Mouse (Mus musculus) stomach, embryonic 16.5 days (tissue): ENCODE data around the gene Herc6. TPM values are rescaled to one million over a fixed set of nuclear protein-coding genes. Genes with fewer than 3 reads are reported as not detected.
A peak's percentile ranks its signal among the peaks of the same experiment; 100 is the strongest.

Experiments used
- ATAC-seq: fragments of 200-750 bp; cut with Nextera tagmentation; 2 replicates; pipeline ENCODE4 v1.8.0; 2017; ENCODE audit warnings: moderate number of reproducible peaks, moderate TSS enrichment; ENCODE audit not compliant: insufficient read depth, low FRiP score
- H3K27ac ChIP-seq: fragments of 300-500 bp; sonication (generic); 2 replicates; pipeline ENCODE4 v1.5.1; 2014; ENCODE audit warnings: low read length
- H3K27me3 ChIP-seq: fragments of 300-500 bp; sonication (generic); 2 replicates; pipeline ENCODE4 v1.6.1; 2014; ENCODE audit warnings: low read length, control low read depth, mixed read lengths; ENCODE audit not compliant: control insufficient read depth, insufficient read depth
- H3K36me3 ChIP-seq: fragments of 300-500 bp; sonication (generic); 2 replicates; pipeline ENCODE4 v1.6.1; 2014; ENCODE audit warnings: low read length; ENCODE audit not compliant: control insufficient read depth, insufficient read depth
- H3K4me1 ChIP-seq: fragments of 300-500 bp; sonication (generic); 2 replicates; pipeline ENCODE4 v1.6.1; 2014; ENCODE audit warnings: low read length, control low read depth, mixed read lengths; ENCODE audit not compliant: control insufficient read depth, insufficient read depth
- H3K4me2 ChIP-seq: fragments of 300-500 bp; sonication (generic); 2 replicates; pipeline ENCODE4 v1.6.1; 2014; ENCODE audit warnings: low read depth, low read length, mixed read lengths
- H3K4me3 ChIP-seq: fragments of 300-500 bp; sonication (generic); replicated peaks from 2 replicates; pipeline ENCODE4 v1.5.1; 2014; ENCODE audit warnings: mild to moderate bottlenecking, low read length
- H3K9ac ChIP-seq: fragments of 300-500 bp; sonication (generic); 2 replicates; pipeline ENCODE4 v1.6.1; 2014; ENCODE audit warnings: low read length
- H3K9me3 ChIP-seq: fragments of 300-500 bp; sonication (generic); replicated peaks from 2 replicates; pipeline ENCODE4 v1.6.1; 2016; ENCODE audit warnings: low read length, control low read depth; ENCODE audit not compliant: control insufficient read depth
- WGBS: fragments of 180-500 bp; shearing (Covaris S2); extraction: QIAGEN DNeasy Blood & Tissue Kit; methylation state at CpG from one replicate; pipeline ENCODE4 v1.1.7; 2014; 5-methylcytosine and 5-hydroxymethylcytosine counted together
- polyA plus RNA-seq: library from polyadenylated mRNA; unstranded; fragments of >200 nt; fragmentation: Nextera tagmentation; extraction: Ambion mirVana; gene quantifications from 2 replicates; pipeline ENCODE4 v1.2.1, GENCODE M21; 2015

The Herc6 gene
- polyA plus RNA-seq, 1 experiment from 2014 or later: 3.0 TPM

- H3K27me3 ChIP-seq: no peaks in the 10 kb centered on the region
- ATAC-seq: no peak
- no peaks in the 10 kb centered on the region for H3K36me3 ChIP-seq
- no peak overlapping the region for H3K27ac ChIP-seq
- H3K4me3 ChIP-seq: no peak overlapping the region
- 0 out of 2 replicates have a peak, but pooled peaks cover 3% of the 10 kb centered on the region for H3K9me3 ChIP-seq
- H3K4me2 ChIP-seq: no peak overlapping the region
- no peak overlapping the region for H3K9ac ChIP-seq
- H3K4me1 ChIP-seq: no peaks in the 10 kb centered on the region
- 90% methylated on average over 7 of the region's 7 CpGs for WGBS
These were observed 15.3 kb upstream of the Herc6 start for GRCm38 (mm10) chr6:57565452-57565851.

DNA sequence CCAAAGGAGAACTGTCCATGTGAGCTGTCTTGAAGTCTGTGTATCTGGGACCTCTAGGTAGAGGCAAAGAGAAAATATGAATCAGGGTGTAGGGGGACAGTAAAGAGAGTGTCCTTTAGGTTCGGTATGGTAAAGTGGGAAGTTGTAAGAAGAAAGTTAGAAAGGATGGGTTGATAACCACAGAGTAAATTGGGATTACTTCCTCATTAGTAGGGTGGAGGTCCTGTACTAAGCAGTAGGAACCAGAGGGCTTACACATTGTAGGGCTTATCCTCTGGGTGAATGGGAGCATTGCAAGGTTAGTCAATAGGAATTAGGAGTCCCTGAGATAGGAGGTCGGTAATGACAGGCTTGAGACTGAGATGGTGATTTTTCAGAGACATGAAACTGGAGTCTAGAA, 13.2 kb upstream of the Herc6 start:
- Histone ChIP-seq H3K27me3 (no peaks in the 10 kb centered on the region), H3K27ac (no peak overlapping the region), H3K4me3 (no peak overlapping the region), H3K4me1 (no peaks in the 10 kb centered on the region), H3K9ac (no peak overlapping the region), H3K9me3 (no peaks in the 10 kb centered on the region), H3K36me3 (no peaks in the 10 kb centered on the region), H3K4me2 (no peak overlapping the region)
- ATAC-seq: no peak
- WGBS: 86% methylated on average over 2 of the region's 2 CpGs

- WGBS: 17% methylated on average over 6 of the region's 6 CpGs
- Histone ChIP-seq H3K9me3 (no peaks in the 10 kb centered on the region), H3K4me3 (no peak overlapping the region), H3K4me1 (no peaks in the 10 kb centered on the region), H3K4me2 (no peak overlapping the region), H3K27me3 (no peaks in the 10 kb centered on the region), H3K36me3 (no peaks in the 10 kb centered on the region), H3K27ac (no peak overlapping the region), H3K9ac (no peak overlapping the region)
- ATAC-seq: no peak
These were observed 10.4 kb upstream of the Herc6 start for GRCm38 (mm10) chr6:57570170-57570974.

GRCm38 (mm10) chr6:57571587-57571986, 9.2 kb upstream of the Herc6 start:
- Histone ChIP-seq H3K9me3 (no peaks in the 10 kb centered on the region), H3K4me1 (no peaks in the 10 kb centered on the region), H3K4me2 (no peak overlapping the region), H3K27me3 (no peaks in the 10 kb centered on the region), H3K27ac (no peak overlapping the region), H3K4me3 (no peak overlapping the region), H3K9ac (no peak overlapping the region), H3K36me3 (no peaks in the 10 kb centered on the region)
- no peak for ATAC-seq

DNA sequence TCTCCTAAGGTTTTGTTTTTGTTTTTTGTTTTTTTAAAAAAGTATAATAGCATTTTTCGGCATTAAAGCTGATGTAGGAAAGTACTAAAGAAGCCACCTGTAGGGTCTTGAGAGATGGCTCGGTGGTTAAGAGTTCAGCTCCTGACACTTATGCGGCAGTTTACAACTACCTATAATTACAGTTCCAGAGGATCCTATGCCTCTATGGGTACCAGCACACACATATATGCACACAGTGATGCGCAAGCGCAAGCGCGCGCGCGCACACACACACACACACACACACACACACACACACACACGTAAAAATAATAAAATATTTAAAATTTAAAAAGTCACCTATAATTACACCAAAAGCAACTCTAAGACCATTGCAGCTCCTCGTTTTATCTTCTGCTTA, 795 bp downstream of the Herc6 start:
- H3K9ac ChIP-seq: peak overlapping the region; percentile 83
- 84% methylated on average over 12 of the region's 12 CpGs for WGBS

DNA sequence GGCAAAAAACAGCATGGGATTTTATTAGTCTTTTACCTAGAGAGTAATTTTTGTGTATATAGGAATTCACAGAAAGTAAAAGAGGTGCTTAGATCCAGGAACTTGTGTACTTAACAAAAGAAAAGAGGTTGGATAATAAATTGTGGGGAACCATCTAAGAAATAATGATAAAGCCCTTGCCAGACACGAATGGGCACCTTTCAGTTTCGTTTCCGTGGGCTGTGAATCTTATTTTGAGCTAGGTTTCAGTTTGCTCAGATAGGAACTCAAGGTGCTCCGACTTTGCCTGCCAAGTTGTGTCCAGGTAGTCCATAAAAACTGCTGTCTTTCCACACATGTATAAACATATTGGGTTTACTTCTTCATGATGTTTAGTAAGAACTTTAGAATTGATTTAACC, 1.6 kb downstream of the Herc6 start:
- H3K4me1 ChIP-seq: no peaks in the 10 kb centered on the region
- no peaks in the 10 kb centered on the region for H3K27me3 ChIP-seq
- H3K27ac ChIP-seq: no peak overlapping the region
- H3K36me3 ChIP-seq: no peaks in the 10 kb centered on the region
- no peak overlapping the region for H3K4me2 ChIP-seq
- ATAC-seq: no peak
- H3K9ac ChIP-seq: no peak overlapping the region
- WGBS: 66% methylated on average over 4 of the region's 4 CpGs
- no peaks in the 10 kb centered on the region for H3K9me3 ChIP-seq
- H3K4me3 ChIP-seq: no peak overlapping the region

More for the DNA sequence above, 795 bp downstream of the Herc6 start:
- Histone ChIP-seq H3K4me1 (no peaks in the 10 kb centered on the region), H3K27me3 (no peaks in the 10 kb centered on the region), H3K36me3 (no peaks in the 10 kb centered on the region), H3K27ac (no peak overlapping the region), H3K9me3 (no peaks in the 10 kb centered on the region), H3K4me3 (peak overlapping the region; percentile 80), H3K4me2 (peak overlapping the region; percentile 81)
- ATAC-seq: no peak

- no peak overlapping the region for H3K9ac ChIP-seq
- no peak for ATAC-seq
- H3K4me1 ChIP-seq: no peaks in the 10 kb centered on the region
- no peaks in the 10 kb centered on the region for H3K36me3 ChIP-seq
- 86% methylated on average over 7 of the region's 7 CpGs for WGBS
- no peak overlapping the region for H3K4me3 ChIP-seq
- no peaks in the 10 kb centered on the region for H3K27me3 ChIP-seq
- no peak overlapping the region for H3K4me2 ChIP-seq
- H3K27ac ChIP-seq: no peak overlapping the region
- H3K9me3 ChIP-seq: no peaks in the 10 kb centered on the region
These were observed 24.9 kb downstream of the Herc6 start for GRCm38 (mm10) chr6:57605546-57606307.

GRCm38 (mm10) chr6:57607999-57608398, 27.2 kb downstream of the Herc6 start:
- H3K4me1 ChIP-seq: no peaks in the 10 kb centered on the region
- WGBS: 86% methylated on average over 2 of the region's 2 CpGs
- ATAC-seq: no peak

GRCm38 (mm10) chr6:57609631-57610030, 28.8 kb downstream of the Herc6 start:
- Histone ChIP-seq H3K4me1 (no peaks in the 10 kb centered on the region), H3K36me3 (no peaks in the 10 kb centered on the region), H3K4me2 (no peak overlapping the region), H3K9me3 (no peaks in the 10 kb centered on the region), H3K4me3 (no peak overlapping the region), H3K9ac (no peak overlapping the region), H3K27me3 (no peaks in the 10 kb centered on the region), H3K27ac (no peak overlapping the region)
- ATAC-seq: no peak
- 60% methylated on average over 2 of the region's 2 CpGs for WGBS

More at GRCm38 (mm10) chr6:57607999-57608398, 27.2 kb downstream of the Herc6 start:
- H3K9me3 ChIP-seq: no peaks in the 10 kb centered on the region
- H3K27me3 ChIP-seq: no peaks in the 10 kb centered on the region
- H3K4me3 ChIP-seq: no peak overlapping the region
- no peaks in the 10 kb centered on the region for H3K36me3 ChIP-seq
- H3K4me2 ChIP-seq: no peak overlapping the region
- no peak overlapping the region for H3K27ac ChIP-seq
- H3K9ac ChIP-seq: no peak overlapping the region
